Mouse (Mus musculus) left cerebral cortex, adult 8-10 months (tissue): ENCODE measurements around the gene 2900026A02Rik. TPM values are rescaled to one million over a fixed set of nuclear protein-coding genes. Genes with fewer than 3 reads are reported as not detected.

ENCODE experiments used
- DNase-seq, 2 experiments: peaks; one replicate each; pipeline ENCODE4 v3.0.0; 2022; ENCODE audit warnings: low spot score in 2 of 2
- total RNA-seq, 4 experiments: library from RNA; stranded (reverse); gene quantifications; 2 replicates each; pipeline ENCODE4 v1.2.4; 2022

Gene 2900026A02Rik
- total RNA-seq, 4 experiments from 2014 or later, result 33.9 to 38.7 (median 35.5) TPM

GRCm38 (mm10) chr5:113151554-113152103, 69.4 kb downstream of the 2900026A02Rik start:
- DNase-seq, result no peak

- no peak for DNase-seq
Observed at GRCm38 (mm10) chr5:113150871-113151553, 70.0 kb downstream of the 2900026A02Rik start.

- no peak for DNase-seq
Observed at GRCm38 (mm10) chr5:113149052-113149451, 72.0 kb downstream of the 2900026A02Rik start.

DNA sequence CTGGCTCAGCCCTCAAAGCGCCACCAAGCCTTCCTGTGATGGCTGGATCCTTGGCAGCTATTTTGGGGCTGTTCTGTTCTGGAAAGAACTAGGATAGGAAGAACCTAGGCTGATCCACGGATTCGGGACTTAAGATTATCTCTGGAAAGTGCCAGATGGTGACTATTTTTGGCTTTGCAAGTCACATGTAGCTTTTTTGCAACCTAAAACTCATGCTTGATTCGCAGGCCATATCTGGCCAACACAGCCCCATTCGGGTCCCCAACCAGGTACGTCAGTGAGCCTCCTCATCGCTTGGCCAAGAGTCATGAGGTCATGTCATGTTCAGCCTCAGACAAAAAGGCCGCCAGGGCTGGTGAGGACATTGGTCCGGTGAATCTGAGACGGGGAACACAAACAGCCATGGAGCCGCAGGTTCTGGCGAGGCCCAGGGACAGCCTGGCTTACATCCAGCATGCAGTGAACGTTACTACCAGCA, 73.0 kb downstream of the 2900026A02Rik start:
- DNase-seq, result peak in 1 of 2 experiments; percentile 63

GRCm38 (mm10) chr5:113146656-113147055, 74.4 kb downstream of the 2900026A02Rik start:
- no peak for DNase-seq

DNA sequence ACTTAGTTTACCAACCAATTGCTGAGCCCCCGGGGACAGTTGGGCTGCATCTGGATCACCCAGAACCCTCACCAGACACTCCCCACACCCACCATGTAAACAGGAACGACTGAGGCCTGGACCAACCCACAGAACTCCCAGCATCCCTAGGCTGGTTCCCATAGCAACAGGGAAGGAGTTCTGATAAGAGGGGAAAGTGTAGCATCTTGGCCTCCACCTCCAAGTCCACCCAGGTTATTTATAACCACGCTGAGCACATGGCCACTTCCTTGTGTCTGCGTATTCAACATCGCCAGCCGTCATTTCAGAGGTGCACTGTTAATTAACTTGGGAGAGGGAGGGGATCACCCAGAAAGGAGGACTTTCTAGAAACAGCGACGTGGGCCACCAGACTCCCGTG, 75.9 kb downstream of the 2900026A02Rik start:
- no peak for DNase-seq

GRCm38 (mm10) chr5:113142486-113142885, 78.5 kb downstream of the 2900026A02Rik start:
- peak; percentile 54 to 93 for DNase-seq

- DNase-seq, result no peak
Observed at GRCm38 (mm10) chr5:113142018-113142417, 79.0 kb downstream of the 2900026A02Rik start.

GRCm38 (mm10) chr5:113140872-113141271, 80.2 kb downstream of the 2900026A02Rik start:
- no peak for DNase-seq

DNA sequence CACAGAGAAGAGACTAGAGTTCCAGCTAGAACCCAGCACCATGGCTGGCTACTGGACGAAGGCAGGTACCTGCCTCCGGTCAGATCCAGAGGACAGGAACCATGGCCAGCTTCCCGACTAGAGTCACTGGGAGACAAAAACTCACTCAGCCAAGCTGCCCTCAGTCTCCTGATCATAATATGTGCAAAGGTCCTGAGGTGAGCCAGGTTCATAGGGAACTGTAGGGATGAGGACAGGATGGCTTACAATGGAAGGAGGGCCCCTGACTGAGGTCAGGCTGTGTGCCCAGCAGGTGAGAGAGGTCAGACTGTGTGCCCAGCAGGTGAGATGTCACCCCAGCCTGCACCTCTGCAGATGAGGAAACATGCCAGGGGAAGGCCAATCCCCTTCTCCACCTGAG, 81.0 kb downstream of the 2900026A02Rik start:
- no peak for DNase-seq

- DNase-seq, result no peak
Observed at GRCm38 (mm10) chr5:113139064-113139726, 81.8 kb downstream of the 2900026A02Rik start.

DNA sequence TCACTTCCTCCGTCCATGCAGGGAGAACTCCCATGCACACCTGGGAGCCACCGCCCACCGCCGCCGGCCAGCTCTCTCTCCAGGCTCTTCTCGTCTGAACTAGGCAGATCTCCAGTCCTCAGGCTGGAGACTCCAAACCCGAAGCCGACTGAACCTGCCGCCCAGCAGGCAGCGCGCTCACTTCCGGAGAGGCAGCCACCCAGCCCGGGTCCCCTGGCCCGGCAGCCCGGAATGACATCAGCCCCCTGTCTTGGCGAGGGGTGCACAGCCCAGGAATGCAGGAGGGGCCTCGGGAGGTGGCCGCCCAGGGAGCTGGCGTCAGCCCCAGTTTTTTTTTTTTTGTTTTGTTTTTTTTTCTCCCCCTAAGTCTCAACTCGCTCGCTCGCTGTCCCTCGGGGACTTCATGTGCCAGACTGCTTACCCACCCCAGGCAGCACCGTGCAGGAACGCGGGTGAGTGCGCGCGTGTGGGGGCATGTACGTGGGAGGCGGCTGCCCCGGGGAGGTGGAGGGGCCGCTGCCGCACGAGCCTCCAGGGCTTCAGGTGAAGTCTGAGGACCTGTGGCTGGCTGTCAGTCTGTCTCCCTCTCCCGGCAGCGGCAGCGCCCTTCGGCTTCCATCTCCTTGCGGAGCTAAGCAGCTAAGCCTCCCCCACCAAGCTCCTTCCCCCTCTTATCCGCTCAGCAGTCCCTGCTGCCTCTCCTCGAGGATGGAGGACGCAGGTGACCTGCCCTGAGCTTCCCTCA, 82.5 kb downstream of the 2900026A02Rik start:
- peak in 1 of 2 experiments; percentile 44 for DNase-seq

DNA sequence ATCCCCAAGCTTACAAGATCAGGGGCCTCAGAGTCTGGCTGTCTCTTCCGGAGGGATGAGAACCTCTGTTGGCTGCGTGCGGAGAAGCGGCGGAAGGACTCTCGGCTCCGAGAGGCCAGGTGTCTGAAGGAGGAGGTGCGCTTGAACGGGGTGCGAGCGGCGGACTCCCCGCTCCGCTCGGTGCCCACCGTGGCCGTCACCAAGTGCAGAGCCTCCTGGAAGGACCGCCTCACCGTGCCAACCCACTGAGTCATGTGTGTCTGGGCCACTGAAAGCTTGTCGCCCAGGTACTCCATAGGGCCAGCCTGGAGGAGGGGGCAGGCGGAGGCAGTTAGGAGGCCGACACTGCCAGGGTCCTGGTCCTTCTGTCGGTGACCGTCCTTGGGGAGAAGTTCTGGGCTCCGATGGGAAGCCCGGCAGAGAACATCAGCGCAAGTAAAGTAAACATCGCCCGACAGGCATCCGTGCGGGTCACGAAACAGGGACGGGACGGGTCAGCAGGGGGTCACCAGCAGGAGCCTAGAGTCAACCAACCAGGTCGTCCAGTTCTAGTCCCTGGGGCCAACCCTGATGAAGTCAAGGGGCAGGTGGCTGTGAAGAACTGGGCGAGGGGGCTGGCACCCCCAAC, 83.2 kb downstream of the 2900026A02Rik start:
- no peak for DNase-seq

DNA sequence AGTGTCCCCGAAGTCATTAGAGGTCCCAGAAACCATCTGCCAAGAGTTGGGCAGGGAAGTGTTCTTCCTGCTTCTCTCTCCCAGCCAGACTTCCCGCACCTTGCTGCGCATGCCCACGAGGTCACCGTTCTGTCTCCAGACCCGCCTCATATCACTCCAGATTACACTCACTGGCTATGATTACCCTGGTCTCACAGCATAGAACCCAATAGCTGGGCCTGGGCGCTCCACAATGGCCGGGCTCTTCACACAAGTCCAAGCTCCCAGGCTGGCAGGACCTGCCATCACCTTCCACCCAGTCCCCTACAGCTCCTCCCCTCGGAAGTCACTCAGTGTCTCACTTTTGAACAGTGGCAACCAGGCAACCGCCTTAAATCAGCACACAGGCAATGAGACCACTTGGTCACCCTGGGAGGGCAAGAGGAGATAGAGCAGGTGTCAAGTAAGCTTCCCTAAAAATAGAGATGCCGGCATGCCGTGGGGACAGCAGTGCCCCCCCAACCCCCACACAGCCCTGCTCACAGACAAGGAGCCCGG, 84.0 kb downstream of the 2900026A02Rik start:
- DNase-seq, result no peak

DNA sequence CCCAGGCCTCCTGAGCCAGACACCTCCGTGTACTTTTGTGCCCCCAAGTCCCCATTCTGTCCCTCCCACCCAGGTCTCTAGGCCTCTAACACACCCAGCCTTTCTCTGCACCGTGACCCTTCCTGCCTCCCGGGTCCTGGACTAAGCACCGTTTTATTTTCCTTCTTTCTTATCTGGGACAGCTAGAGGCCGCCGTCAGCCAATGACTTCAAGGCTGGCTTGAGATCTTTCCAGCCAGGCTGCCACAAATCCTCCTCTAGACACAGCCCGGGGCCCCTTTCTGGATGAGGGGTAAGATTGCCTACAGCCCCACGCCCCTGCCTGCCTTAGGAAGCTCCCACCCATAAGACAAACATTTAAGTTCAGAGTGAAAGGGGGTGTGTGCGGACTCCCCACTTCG, 85.5 kb downstream of the 2900026A02Rik start:
- no peak for DNase-seq

DNA sequence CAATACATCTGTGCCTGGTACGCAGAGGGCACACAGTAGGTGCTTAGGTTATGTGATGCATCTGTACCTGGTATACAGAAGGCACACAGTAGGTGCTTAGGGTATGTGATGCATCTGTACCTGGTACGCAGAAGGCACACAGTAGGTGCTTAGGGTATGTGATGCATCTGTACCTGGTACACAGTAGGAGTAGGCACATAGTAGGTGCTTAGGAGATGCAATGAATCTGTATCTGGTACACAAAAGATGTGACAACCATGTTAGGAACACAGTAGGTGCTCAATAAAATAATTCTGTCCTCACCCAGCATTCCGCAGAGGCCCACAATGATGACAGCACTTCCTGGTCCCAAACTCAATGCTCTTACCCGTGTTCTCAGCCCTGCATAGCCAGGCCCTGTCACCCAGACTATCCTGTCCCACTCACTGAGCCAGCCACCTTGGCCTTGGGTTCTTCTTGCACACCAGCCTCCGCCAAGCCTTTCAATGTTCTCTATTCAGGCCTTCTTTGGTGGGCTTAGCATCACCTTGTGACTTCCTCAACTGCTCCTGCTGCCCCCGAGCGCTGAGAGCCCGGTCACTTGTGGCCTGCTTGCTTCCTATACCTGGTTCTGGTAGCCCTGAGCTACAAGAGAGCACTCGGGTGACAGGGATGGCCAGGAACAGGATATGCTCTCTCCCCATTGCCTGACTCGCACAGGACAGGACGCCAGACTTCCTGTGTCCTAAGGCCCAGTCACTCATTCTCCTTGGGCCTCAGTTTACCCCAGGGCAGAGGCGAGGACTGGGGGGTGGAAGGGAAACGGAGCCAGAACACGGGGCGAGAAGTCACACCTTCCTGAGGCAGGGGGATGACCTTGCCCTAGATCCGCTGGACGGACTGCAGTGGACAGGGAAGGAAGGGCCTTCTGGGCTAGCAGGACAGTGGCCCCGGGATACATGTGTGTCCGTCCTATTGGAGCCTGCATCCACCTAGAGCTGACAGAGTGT, 87.0 kb downstream of the 2900026A02Rik start:
- no peak for DNase-seq

DNA sequence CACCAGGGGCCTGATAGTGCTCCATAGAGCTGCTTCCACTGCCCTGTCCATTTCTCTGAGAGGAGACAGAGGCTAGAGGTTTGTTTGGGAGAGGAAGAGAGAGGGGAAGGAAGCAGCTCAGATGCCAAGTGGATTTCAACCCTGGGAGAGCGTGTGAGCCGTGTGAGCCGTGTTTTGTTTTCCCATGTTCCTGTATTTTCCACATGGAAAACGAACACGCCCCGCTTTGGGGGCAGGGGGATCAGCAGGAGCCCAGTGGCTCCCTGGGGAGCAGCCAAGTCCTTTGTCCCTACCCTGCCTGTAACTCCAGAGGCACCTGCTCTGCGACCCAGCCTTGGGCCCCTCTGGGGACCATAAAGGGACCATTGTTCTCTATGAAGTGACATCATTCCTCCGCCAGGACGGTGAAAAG, 88.0 kb downstream of the 2900026A02Rik start:
- DNase-seq, result no peak

DNA sequence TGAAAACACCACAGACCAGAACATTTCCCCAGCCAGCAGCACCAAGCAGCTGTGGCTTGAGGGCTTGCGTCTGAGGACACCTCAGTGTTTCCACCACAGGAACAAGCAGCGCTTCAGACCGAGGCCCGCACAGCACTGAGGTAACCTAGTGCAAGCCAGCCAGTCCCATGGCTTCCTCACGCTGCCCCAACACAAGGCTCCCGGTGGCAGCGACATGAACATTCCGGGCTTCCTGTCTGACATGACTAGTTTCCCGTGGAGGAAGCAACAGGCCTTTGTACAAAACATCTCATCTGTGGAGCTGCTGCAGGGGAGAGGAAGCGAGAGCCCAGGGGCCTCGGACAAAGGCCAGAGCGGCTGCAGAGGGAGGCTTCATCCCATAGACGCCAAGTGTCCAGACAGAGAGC, 88.4 kb downstream of the 2900026A02Rik start:
- no peak for DNase-seq

GRCm38 (mm10) chr5:113128426-113128825, 92.6 kb downstream of the 2900026A02Rik start:
- DNase-seq, result no peak

DNA sequence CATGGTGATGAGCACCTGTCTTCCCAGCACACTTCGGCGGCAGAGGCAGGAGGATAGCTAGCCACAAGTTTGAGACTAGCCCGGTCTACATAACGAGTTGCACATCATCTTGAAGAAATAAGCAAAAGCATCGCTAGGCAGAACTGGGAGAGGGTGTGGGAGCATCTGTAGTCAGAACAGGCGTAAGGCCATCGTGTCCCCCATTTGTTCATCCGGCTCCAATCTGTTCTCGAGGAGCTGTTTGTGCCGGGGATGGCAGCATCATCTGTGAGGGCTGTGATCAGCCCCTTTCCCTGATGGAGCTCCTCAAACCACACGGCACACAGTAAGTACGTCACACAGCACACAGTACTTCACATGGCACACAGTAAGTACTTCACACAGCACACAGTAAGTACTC, 94.6 kb downstream of the 2900026A02Rik start:
- DNase-seq, result no peak
